Mouse (Mus musculus): Measurements from ENCODE around the gene Sst.

The Sst gene

DNA sequence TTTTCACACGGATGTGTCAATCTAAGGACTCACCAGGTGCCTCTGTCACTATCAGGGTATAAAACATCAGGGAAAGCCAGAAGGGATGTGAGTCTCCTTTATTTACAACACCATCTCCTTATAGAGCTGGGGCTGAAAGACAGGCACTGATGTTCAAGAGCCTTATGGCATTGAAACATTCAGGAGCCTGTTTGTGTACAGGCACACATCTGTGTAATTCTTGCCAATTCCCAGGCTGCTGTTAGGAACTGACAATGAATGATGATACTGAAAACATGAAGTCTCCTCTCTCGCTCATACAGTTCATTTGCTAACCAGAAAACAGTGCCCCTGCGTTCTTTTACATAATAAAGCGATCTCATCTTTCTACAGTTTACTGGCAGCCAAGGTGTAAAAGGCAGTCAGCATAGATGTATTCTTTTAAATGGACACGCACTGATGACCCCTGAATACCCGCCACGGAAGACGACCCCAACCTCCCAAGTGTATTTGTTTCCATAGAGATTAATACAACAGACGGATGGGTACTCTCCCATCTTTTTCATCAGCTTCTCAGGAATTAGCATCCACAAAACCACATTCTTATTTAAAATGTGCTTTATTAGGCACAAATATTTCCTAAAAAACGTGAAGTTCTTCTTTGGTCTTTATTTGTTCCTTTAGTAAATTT, 2.7 kb downstream of the Sst start:
- no peak for DNase-seq (ENCODE audit: low read depth, low spot score)

- DNase-seq (ENCODE audit: low read depth, low spot score): no peak
These were observed 5.7 kb downstream of the Sst start for GRCm38 (mm10) chr16:23885098-23885497.

GRCm38 (mm10) chr16:23855242-23855641, 35.5 kb downstream of the Sst start:
- DNase-seq (ENCODE audit: low read depth, low spot score): no peak

DNA sequence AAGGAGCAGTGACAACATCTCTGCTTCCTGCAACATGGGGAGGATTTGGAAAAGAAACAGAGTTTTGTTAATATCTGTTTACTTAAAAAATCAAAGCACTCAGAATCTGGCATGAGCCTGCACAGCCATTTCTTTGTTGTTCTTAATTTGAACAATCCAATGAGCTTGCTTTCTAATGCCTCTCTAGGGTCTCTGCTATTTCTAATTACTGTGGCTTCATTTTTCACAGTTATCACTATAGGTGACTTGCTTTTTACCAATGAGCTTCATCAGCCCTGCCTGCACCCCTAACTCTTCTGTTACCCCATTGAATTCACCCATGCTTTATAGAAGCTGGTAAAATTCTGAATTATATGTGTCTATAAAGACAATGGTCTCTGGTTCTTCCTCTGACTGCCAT, 41.0 kb downstream of the Sst start:
- DNase-seq (ENCODE audit: low read depth, low spot score): no peak

GRCm38 (mm10) chr16:23849176-23849575, 41.6 kb downstream of the Sst start:
- DNase-seq (ENCODE audit: low read depth, low spot score): no peak

DNA sequence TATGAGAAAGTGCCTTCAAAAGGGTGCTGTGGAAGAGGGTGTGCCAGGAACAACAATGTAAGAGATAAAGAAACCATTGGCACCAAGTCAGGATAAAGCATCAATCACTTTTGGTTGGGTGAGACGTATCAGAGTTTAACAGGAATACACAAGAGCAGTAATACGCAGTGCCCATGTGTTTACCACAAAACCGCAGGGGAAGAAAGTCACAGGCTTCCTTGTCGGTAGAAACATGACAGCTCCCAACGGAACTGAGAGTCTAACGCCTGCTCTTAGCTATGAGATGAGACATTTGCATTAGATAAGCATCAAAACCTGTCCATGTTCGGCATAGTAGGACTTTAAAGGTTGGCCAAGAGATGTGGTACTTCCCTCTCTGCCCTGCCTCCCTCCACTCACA, 46.1 kb downstream of the Sst start:
- no peak for DNase-seq (ENCODE audit: low read depth, low spot score)

DNA sequence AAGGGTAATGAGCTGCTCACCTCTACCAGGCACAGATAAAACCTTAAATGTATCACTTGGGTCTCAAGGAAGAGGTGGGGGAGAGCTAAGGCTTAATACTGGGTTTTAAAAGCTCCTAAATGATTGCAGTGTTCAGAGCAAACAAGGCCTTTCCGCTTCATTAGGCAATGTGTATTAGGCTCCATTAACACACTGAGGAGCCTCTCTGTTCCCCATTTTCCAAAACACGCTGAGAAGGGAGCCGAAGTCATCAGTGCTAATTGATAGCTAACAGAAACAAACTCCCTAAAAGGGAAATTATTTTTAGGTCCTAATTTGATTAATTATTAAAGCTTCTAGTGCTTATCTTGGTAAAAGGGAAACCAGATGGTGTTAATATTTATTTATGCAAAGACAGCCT, 48.1 kb downstream of the Sst start:
- DNase-seq (ENCODE audit: low read depth, low spot score): no peak
